Mouse (Mus musculus) hindbrain, embryonic 11.5 days (tissue): Measurements from ENCODE around the gene Eef1akmt1. TPM values are rescaled to one million over a fixed set of nuclear protein-coding genes. Genes with fewer than 3 reads are reported as not detected.

Source experiments
- ATAC-seq: fragments of 200-750 bp; cut with Nextera tagmentation; 2 replicates; pipeline ENCODE4 v1.8.0; 2017; ENCODE audit warnings: mild to moderate bottlenecking, moderate TSS enrichment, moderate library complexity; ENCODE audit not compliant: low FRiP score
- DNase-seq: peaks from one replicate; pipeline ENCODE4 v3.0.0-alpha.2; 2015; ENCODE audit warnings: low spot score
- H3K27ac ChIP-seq: fragments of 300-500 bp; sonication (generic); 2 replicates; pipeline ENCODE4 v1.5.1; 2014; ENCODE audit warnings: mild to moderate bottlenecking, low read depth, low read length
- H3K27me3 ChIP-seq: fragments of 300-500 bp; sonication (generic); 2 replicates; pipeline ENCODE4 v1.6.1; 2014; ENCODE audit warnings: mild to moderate bottlenecking, low read length, moderate library complexity, mixed read lengths; ENCODE audit not compliant: control insufficient read depth, insufficient read depth
- H3K36me3 ChIP-seq: fragments of 300-500 bp; sonication (generic); 2 replicates; pipeline ENCODE4 v1.6.1; 2014; ENCODE audit warnings: mild to moderate bottlenecking, low read length, moderate library complexity, mixed read lengths; ENCODE audit not compliant: control insufficient read depth, insufficient read depth
- H3K4me1 ChIP-seq: fragments of 300-500 bp; sonication (generic); replicated peaks from 2 replicates; pipeline ENCODE4 v1.6.1; 2014; ENCODE audit warnings: low read length, mixed read lengths; ENCODE audit not compliant: control insufficient read depth, insufficient read depth
- H3K4me2 ChIP-seq: fragments of 300-500 bp; sonication (generic); replicated peaks from 2 replicates; pipeline ENCODE4 v1.6.1; 2014; ENCODE audit warnings: mild to moderate bottlenecking, low read depth, low read length
- H3K4me3 ChIP-seq: fragments of 300-500 bp; sonication (generic); 2 replicates; pipeline ENCODE4 v1.5.1; 2014; ENCODE audit warnings: low read depth, low read length
- H3K9ac ChIP-seq: fragments of 300-500 bp; sonication (generic); 2 replicates; pipeline ENCODE4 v1.6.1; 2014; ENCODE audit warnings: low read depth, low read length
- H3K9me3 ChIP-seq: fragments of 300-500 bp; sonication (generic); 2 replicates; pipeline ENCODE4 v1.6.1; 2016; ENCODE audit warnings: low read length; ENCODE audit not compliant: control insufficient read depth
- WGBS: fragments of 180-500 bp; shearing (Covaris S2); extraction: QIAGEN DNeasy Blood & Tissue Kit; methylation state at CpG from one replicate; pipeline ENCODE4 v1.1.7; 2014; 5-methylcytosine and 5-hydroxymethylcytosine counted together
- polyA plus RNA-seq: library from polyadenylated mRNA; unstranded; fragments of >200 nt; fragmentation: Nextera tagmentation; extraction: Ambion mirVana; gene quantifications from 2 replicates; pipeline ENCODE4 v1.2.1, GENCODE M21; 2014

The Eef1akmt1 gene
- polyA plus RNA-seq, 1 experiment from 2014 or later = 88.9 TPM

GRCm38 (mm10) chr14:57517001-57517400, 54.4 kb downstream of the Eef1akmt1 start:
- Histone ChIP-seq H3K27me3 (no peaks in the 10 kb centered on the region), H3K9ac (no peak overlapping the region), H3K4me1 (no peaks in the 10 kb centered on the region), H3K9me3 (no peaks in the 10 kb centered on the region), H3K27ac (no peak overlapping the region), H3K4me2 (no peak overlapping the region), H3K4me3 (no peak overlapping the region), H3K36me3 (no peaks in the 10 kb centered on the region)
- DNase-seq = no peak
- ATAC-seq = no peak
- 87% methylated on average over 7 of the region's 7 CpGs for WGBS

- Histone ChIP-seq H3K27me3 (no peaks in the 10 kb centered on the region), H3K27ac (no peak overlapping the region), H3K9ac (no peak overlapping the region), H3K36me3 (no peaks in the 10 kb centered on the region), H3K4me1 (no peaks in the 10 kb centered on the region), H3K9me3 (no peaks in the 10 kb centered on the region), H3K4me2 (no peak overlapping the region), H3K4me3 (no peak overlapping the region)
- ATAC-seq (no peak), DNase-seq (no peak)
- WGBS = 84% methylated on average over 6 of the region's 6 CpGs
Measured at GRCm38 (mm10) chr14:57515156-57515762, 56.2 kb downstream of the Eef1akmt1 start.

- Histone ChIP-seq H3K4me2 (no peak overlapping the region), H3K4me3 (no peak overlapping the region), H3K27ac (no peak overlapping the region), H3K27me3 (no peaks in the 10 kb centered on the region), H3K4me1 (no peaks in the 10 kb centered on the region), H3K9ac (no peak overlapping the region), H3K9me3 (no peaks in the 10 kb centered on the region), H3K36me3 (no peaks in the 10 kb centered on the region)
- WGBS = 74% methylated on average over 6 of the region's 6 CpGs
- ATAC-seq (no peak), DNase-seq (no peak)
Measured at GRCm38 (mm10) chr14:57509554-57509953, 61.9 kb downstream of the Eef1akmt1 start.

DNA sequence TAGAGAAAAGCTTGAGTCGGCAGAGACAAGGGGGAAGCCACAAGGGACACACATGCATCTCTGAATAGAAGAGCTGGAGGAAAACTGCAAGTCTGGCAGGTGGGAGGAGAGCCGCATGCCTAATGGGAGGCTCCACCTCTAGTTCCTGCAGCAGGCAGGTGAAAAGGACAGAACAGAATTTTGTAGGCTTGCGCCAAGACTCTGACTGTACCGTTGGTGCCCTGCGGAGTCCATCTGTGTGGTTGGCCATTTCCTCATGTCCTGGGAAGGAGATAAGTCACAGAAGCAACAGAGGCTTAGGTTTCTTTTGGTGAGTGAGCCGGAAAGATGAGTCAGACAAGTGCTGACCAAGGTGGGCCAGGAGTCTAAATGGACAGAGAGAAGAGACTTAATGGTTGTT, 67.7 kb downstream of the Eef1akmt1 start:
- no peak overlapping the region for H3K4me3 ChIP-seq
- WGBS = 95% methylated on average over 6 of the region's 6 CpGs
- H3K4me1 ChIP-seq = no peaks in the 10 kb centered on the region
- H3K36me3 ChIP-seq = no peaks in the 10 kb centered on the region
- no peaks in the 10 kb centered on the region for H3K9me3 ChIP-seq
- H3K9ac ChIP-seq = no peak overlapping the region
- DNase-seq = no peak
- H3K4me2 ChIP-seq = no peak overlapping the region
- ATAC-seq = no peak
- H3K27ac ChIP-seq = no peak overlapping the region
- no peaks in the 10 kb centered on the region for H3K27me3 ChIP-seq

Other genes with a start within 250 kb of the Eef1akmt1 start
- gene Cryl1, start 173.1 kb downstream of the Eef1akmt1 start, polyA plus RNA-seq = 8.8 and 9.9 TPM in 2 replicates
- gene Ift88, start 147.6 kb downstream of the Eef1akmt1 start, polyA plus RNA-seq = 20.7 and 21.4 TPM in 2 replicates
- 0.57 and 1.5 TPM in 2 replicates for gene Il17d, start 46.8 kb downstream of the Eef1akmt1 start, polyA plus RNA-seq
- gene Xpo4, start 93.8 kb upstream of the Eef1akmt1 start, polyA plus RNA-seq = 31.7 and 32.1 TPM in 2 replicates
- not detected in 2 replicates for gene Gm49361, start 174.5 kb upstream of the Eef1akmt1 start, polyA plus RNA-seq
- 12.2 and 13.2 TPM in 2 replicates for gene Lats2, start 186.8 kb upstream of the Eef1akmt1 start, polyA plus RNA-seq
- gene Sap18, start 226.6 kb upstream of the Eef1akmt1 start, polyA plus RNA-seq = 22.8 and 33.7 TPM in 2 replicates